Mouse (Mus musculus) CH12.LX (cell line): ENCODE measurements at regions not wholly inside any gene's neighbourhood (a gene's known extent, or its start where the extent isn't known, plus 50 kb on each side); places are given as distances from the start of the nearest gene placed in this dataset.

Experiments
- DNase-seq: peaks from one replicate; pipeline ENCODE4 v3.0.0-alpha.2; 2013; ENCODE audit errors: extremely low read depth
- H3K27ac ChIP-seq: 2 replicates; pipeline ENCODE4 v1.5.1; 2012; ENCODE audit warnings: low read depth, mild to moderate bottlenecking, control low read depth, moderate library complexity; ENCODE audit not compliant: insufficient read depth
- H3K27me3 ChIP-seq: replicated peaks from 2 replicates; pipeline ENCODE3; 2012; ENCODE audit warnings: inconsistent platforms
- H3K36me3 ChIP-seq, 2 experiments: replicated peaks in 1 of 2; 2 replicates each; pipeline versions ENCODE3 to v1.6.1; 2012; ENCODE audit warnings: inconsistent platforms in 1 of 2, low read length in 1 of 2, mild to moderate bottlenecking in 1 of 2, mixed read lengths in 1 of 2, moderate library complexity in 1 of 2; ENCODE audit not compliant: control insufficient read depth in 1 of 2, insufficient read depth in 1 of 2
- H3K4me1 ChIP-seq, 2 experiments: 2 replicates each; pipeline ENCODE4 v1.6.1; 2012; ENCODE audit warnings: inconsistent platforms in 1 of 2, moderate library complexity in 1 of 2; ENCODE audit not compliant: insufficient read depth in 2 of 2, control insufficient read depth in 1 of 2
- H3K4me2 ChIP-seq: 2 replicates; pipeline ENCODE4 v1.6.1; 2012; ENCODE audit warnings: low read depth, mild to moderate bottlenecking, control low read depth; ENCODE audit not compliant: poor library complexity, insufficient read depth, severe bottlenecking
- H3K4me3 ChIP-seq, 3 experiments: fragments of 150-350 bp in 1 of 3; sonication (generic) in 1 of 3; replicated peaks in 1 of 3; 2 replicates each; pipeline versions ENCODE3 to v1.5.1; 2011 to 2012; ENCODE audit warnings: low read depth in 2 of 3, low read length in 2 of 3, mild to moderate bottlenecking in 2 of 3, moderate library complexity in 2 of 3, control low read depth in 1 of 3, improper control_type of control experiment in 1 of 3, inconsistent platforms in 1 of 3, mixed read lengths in 1 of 3; ENCODE audit not compliant: poor library complexity in 1 of 3
- H3K79me2 ChIP-seq: replicated peaks from 2 replicates; pipeline ENCODE4 v1.6.1; 2012; ENCODE audit warnings: mild to moderate bottlenecking, moderate library complexity; ENCODE audit not compliant: control insufficient read depth, poor library complexity, insufficient read depth, severe bottlenecking; ENCODE audit errors: extremely low read depth
- H3K9ac ChIP-seq: 2 replicates; pipeline ENCODE4 v1.6.1; 2012; ENCODE audit warnings: low read depth, mild to moderate bottlenecking, control low read depth, moderate library complexity; ENCODE audit not compliant: insufficient read depth
- H3K9me3 ChIP-seq: replicated peaks from 2 replicates; pipeline ENCODE3; 2012; ENCODE audit warnings: low read length, inconsistent platforms, mixed read lengths
- CHD1 ChIP-seq: IDR thresholded peaks from 2 replicates; pipeline ENCODE4 v1.6.1; 2012; ENCODE audit warnings: low read depth, low read length, improper control_type of control experiment, inconsistent platforms
- CHD2 ChIP-seq: IDR thresholded peaks from 2 replicates; pipeline ENCODE4 v1.6.1; 2011; ENCODE audit warnings: low read length, improper control_type of control experiment
- EP300 ChIP-seq: IDR thresholded peaks from 2 replicates; pipeline ENCODE4 v1.6.1; 2011; ENCODE audit warnings: low read length, improper control_type of control experiment
- ETS1 ChIP-seq: conservative IDR thresholded peaks from 2 replicates; pipeline ENCODE4 v1.6.1; 2012; ENCODE audit warnings: low read depth, mild to moderate bottlenecking, inconsistent platforms, low read length, improper control_type of control experiment, moderate library complexity
- JUN ChIP-seq: IDR thresholded peaks from 2 replicates; pipeline ENCODE4 v1.6.1; 2011; ENCODE audit warnings: low read depth, mild to moderate bottlenecking, low read length, improper control_type of control experiment, moderate library complexity; ENCODE audit not compliant: insufficient read depth
- KAT2A ChIP-seq: IDR thresholded peaks from 2 replicates; pipeline ENCODE4 v1.6.1; 2012; ENCODE audit warnings: low read length, improper control_type of control experiment, inconsistent platforms; ENCODE audit not compliant: insufficient replicate concordance
- MAX ChIP-seq: IDR thresholded peaks from 2 replicates; pipeline ENCODE4 v1.6.1; 2011; ENCODE audit warnings: low read length, improper control_type of control experiment
- MAZ ChIP-seq: IDR thresholded peaks from 2 replicates; pipeline ENCODE4 v1.6.1; 2012; ENCODE audit warnings: low read depth, mild to moderate bottlenecking, inconsistent platforms, low read length, improper control_type of control experiment, moderate library complexity
- MEF2A ChIP-seq: IDR thresholded peaks from 2 replicates; pipeline ENCODE4 v1.6.1; 2014; ENCODE audit warnings: low read depth, mild to moderate bottlenecking, inconsistent platforms, low read length, improper control_type of control experiment, borderline replicate concordance
- MXI1 ChIP-seq: IDR thresholded peaks from 2 replicates; pipeline ENCODE4 v1.6.1; 2011; ENCODE audit warnings: mild to moderate bottlenecking, low read depth, low read length, improper control_type of control experiment
- MYC ChIP-seq: IDR thresholded peaks from 2 replicates; pipeline ENCODE4 v1.6.1; 2011; ENCODE audit warnings: low read depth, mild to moderate bottlenecking, improper control_type of control experiment, low read length
- PAX5 ChIP-seq: IDR thresholded peaks from 2 replicates; pipeline ENCODE4 v1.6.1; 2012; ENCODE audit warnings: low read length, inconsistent platforms, mixed read lengths
- POLR2A ChIP-seq: IDR thresholded peaks from 2 replicates; pipeline ENCODE4 v1.6.1; 2011; ENCODE audit warnings: low read depth, mild to moderate bottlenecking, improper control_type of control experiment, low read length
- POLR2AphosphoS2 ChIP-seq: IDR thresholded peaks from 2 replicates; pipeline ENCODE4 v1.6.1; 2011; ENCODE audit warnings: low read depth, low read length, improper control_type of control experiment
- RCOR1 ChIP-seq: conservative IDR thresholded peaks from 2 replicates; pipeline ENCODE4 v1.6.1; 2012; ENCODE audit warnings: low read depth, mild to moderate bottlenecking, inconsistent platforms, low read length, improper control_type of control experiment
- SIN3A ChIP-seq: IDR thresholded peaks from 2 replicates; pipeline ENCODE4 v1.6.1; 2012; ENCODE audit warnings: low read length, improper control_type of control experiment, inconsistent platforms
- SMC3 ChIP-seq: IDR thresholded peaks from 2 replicates; pipeline ENCODE4 v1.6.1; 2011; ENCODE audit warnings: low read depth, low read length, improper control_type of control experiment
- TBP ChIP-seq: conservative IDR thresholded peaks from 2 replicates; pipeline ENCODE4 v1.6.1; 2011; ENCODE audit warnings: low read depth, low read length, improper control_type of control experiment
- TCF12 ChIP-seq: IDR thresholded peaks from 2 replicates; pipeline ENCODE4 v1.6.1; 2014; ENCODE audit warnings: low read depth, mild to moderate bottlenecking, inconsistent platforms, low read length, improper control_type of control experiment
- UBTF ChIP-seq: IDR thresholded peaks from 2 replicates; pipeline ENCODE4 v1.6.1; 2012; ENCODE audit warnings: low read depth, mild to moderate bottlenecking, inconsistent platforms, low read length, improper control_type of control experiment, moderate library complexity
- USF1 ChIP-seq: IDR thresholded peaks from 2 replicates; pipeline ENCODE4 v1.6.1; 2014; ENCODE audit warnings: low read depth, mild to moderate bottlenecking, inconsistent platforms, low read length, improper control_type of control experiment
- USF2 ChIP-seq: conservative IDR thresholded peaks from 2 replicates; pipeline ENCODE4 v1.6.1; 2011; ENCODE audit warnings: low read depth, low read length, improper control_type of control experiment
- ZKSCAN1 ChIP-seq: IDR thresholded peaks from 2 replicates; pipeline ENCODE4 v1.6.1; 2012; ENCODE audit warnings: low read depth, inconsistent platforms, low read length, improper control_type of control experiment, borderline replicate concordance
- ZNF384 ChIP-seq: IDR thresholded peaks from 2 replicates; pipeline ENCODE4 v1.6.1; 2012; ENCODE audit warnings: low read depth, low read length, improper control_type of control experiment, inconsistent platforms
- dilution Hi-C: fragments of 300-500 bp; cut with MboI; formaldehyde crosslinking; loops from 2 replicates; pipeline ENCODE4 v1.14.3; 2020; ENCODE audit warnings: low sequenced_read_pairs; ENCODE audit not compliant: extremely low pct_unique_long_range_greater_than_20kb, extremely low pct_ligation_motif_present
- in situ Hi-C: fragments of 300-500 bp; cut with MboI; formaldehyde crosslinking; loops from 3 replicates; pipeline ENCODE4 v1.14.3; 2019; ENCODE audit warnings: low sequenced_read_pairs, low pct_ligation_motif_present, low pct_unique_long_range_greater_than_20kb, mixed read lengths

- peaks cover 52% of the 10 kb centered on the region for H3K27me3 ChIP-seq
- in situ Hi-C loops: no loop called here
- H3K27ac ChIP-seq: no peak overlapping the region
- H3K9me3 ChIP-seq: no peaks in the 10 kb centered on the region
- no peak for DNase-seq
- H3K79me2 ChIP-seq: no peaks in the 10 kb centered on the region
- H3K9ac ChIP-seq: no peak overlapping the region
- H3K4me2 ChIP-seq: no peak overlapping the region
- dilution Hi-C loops: no loop called here
- TF ChIP-seq CHD2 (no peak), SMC3 (no peak), USF1 (no peak), POLR2A (no peak), MXI1 (no peak), UBTF (no peak), EP300 (no peak), POLR2AphosphoS2 (no peak), MYC (no peak), RCOR1 (no peak)
- H3K4me3 ChIP-seq: no peak overlapping the region
- H3K36me3 ChIP-seq: no peaks in the 10 kb centered on the region
- no peaks in the 10 kb centered on the region for H3K4me1 ChIP-seq
Measured at GRCm38 (mm10) chr2:148186363-148186991, 139.7 kb upstream of the Foxa2 start.

GRCm38 (mm10) chr2:148188865-148189264 lies 142.1 kb upstream of the Foxa2 start:
- dilution Hi-C loops (no loop called here), in situ Hi-C loops (no loop called here)
- H3K4me3 ChIP-seq: no peak overlapping the region

More at GRCm38 (mm10) chr2:148188865-148189264, 142.1 kb upstream of the Foxa2 start:
- DNase-seq: no peak
- Histone ChIP-seq H3K9me3 (no peaks in the 10 kb centered on the region), H3K4me1 (no peaks in the 10 kb centered on the region), H3K27me3 (peaks cover 57% of the 10 kb centered on the region), H3K27ac (no peak overlapping the region), H3K79me2 (no peaks in the 10 kb centered on the region), H3K4me2 (no peak overlapping the region), H3K36me3 (no peaks in the 10 kb centered on the region), H3K9ac (no peak overlapping the region)
- TF ChIP-seq USF2 (no peak), MYC (no peak), TBP (no peak), MAZ (no peak), KAT2A (no peak), ZNF384 (no peak), TCF12 (no peak), SIN3A (no peak), MEF2A (no peak), UBTF (no peak), POLR2A (no peak), PAX5 (no peak), CHD1 (no peak), ETS1 (no peak), RCOR1 (no peak), JUN (no peak), ZKSCAN1 (no peak), MAX (no peak), CHD2 (no peak)
